Mouse (Mus musculus) liver, adult 2 months (tissue): Measurements from ENCODE around the gene Slc47a1. TPM values are rescaled to one million over a fixed set of nuclear protein-coding genes. Genes with fewer than 3 reads are reported as not detected.

Experiments
- DNase-seq: peaks from one replicate; pipeline ENCODE4 v3.0.0-alpha.2; 2011; ENCODE audit warnings: low read depth, low spot score; ENCODE audit errors: extremely low read depth
- H3K27ac ChIP-seq: fragments of 200-500 bp; replicated peaks from 2 replicates; pipeline ENCODE4 v1.5.1; 2012; ENCODE audit warnings: low read depth, mild to moderate bottlenecking, control low read depth, inconsistent platforms, low read length; ENCODE audit not compliant: insufficient read depth
- H3K27me3 ChIP-seq: fragments of 200-500 bp; 2 replicates; pipeline ENCODE4 v1.6.1; 2012; ENCODE audit warnings: mild to moderate bottlenecking, moderate library complexity, low read length, inconsistent platforms; ENCODE audit not compliant: control insufficient read depth, insufficient read depth
- H3K36me3 ChIP-seq: fragments of 200-500 bp; 2 replicates; pipeline ENCODE4 v1.6.1; 2012; ENCODE audit warnings: low read length, inconsistent platforms; ENCODE audit not compliant: control insufficient read depth, insufficient read depth
- H3K4me1 ChIP-seq: fragments of 200-500 bp; 2 replicates; pipeline ENCODE4 v1.6.1; 2011; ENCODE audit warnings: low read length; ENCODE audit not compliant: control insufficient read depth, insufficient read depth
- H3K4me3 ChIP-seq: fragments of 200-500 bp; 2 replicates; pipeline ENCODE4 v1.5.1; 2011; ENCODE audit warnings: low read depth, mild to moderate bottlenecking, control low read depth, low read length, moderate library complexity; ENCODE audit not compliant: insufficient read depth
- H3K79me2 ChIP-seq: fragments of 200-500 bp; 2 replicates; pipeline ENCODE4 v1.6.1; 2012; ENCODE audit warnings: inconsistent platforms, mild to moderate bottlenecking, low read length, moderate library complexity; ENCODE audit not compliant: control insufficient read depth, insufficient read depth
- H3K9ac ChIP-seq: fragments of 200-500 bp; 2 replicates; pipeline ENCODE4 v1.6.1; 2012; ENCODE audit warnings: low read depth, mild to moderate bottlenecking, control low read depth, inconsistent platforms, low read length
- CTCF ChIP-seq: fragments of 200-500 bp; IDR thresholded peaks from 2 replicates; pipeline ENCODE4 v1.5.1; 2011; ENCODE audit warnings: low read depth, low read length, control low read depth
- POLR2A ChIP-seq: fragments of 200-500 bp; IDR thresholded peaks from 2 replicates; pipeline ENCODE4 v1.6.1; 2011; ENCODE audit warnings: low read length, control low read depth; ENCODE audit not compliant: insufficient read depth; ENCODE audit errors: extremely low read depth
- WGBS: fragments of 180-500 bp; shearing (Covaris S2); methylation state at CpG from one replicate; pipeline ENCODE4 v1.1.7; 2018; 5-methylcytosine and 5-hydroxymethylcytosine counted together
- polyA plus RNA-seq: library from polyadenylated mRNA; depleted of rRNA; stranded (reverse); fragments of >200 nt; gene quantifications from 2 replicates; pipeline ENCODE4 v1.2.3, GENCODE M21; 2012; rRNA removed
- total RNA-seq: library from RNA; depleted of rRNA; stranded (reverse); fragments of >200 nt; gene quantifications from 2 replicates; pipeline ENCODE4 v1.2.3, GENCODE M21; 2014; rRNA removed

Slc47a1 gene
- total and polyA plus RNA-seq, 2 experiments = 151 to 169 TPM

- peaks cover 3% of the 10 kb centered on the region; the same call in 1 of the 2 replicates for H3K27me3 ChIP-seq
- no peak overlapping the region for H3K9ac ChIP-seq
- no peaks in the 10 kb centered on the region for H3K79me2 ChIP-seq
- H3K36me3 ChIP-seq = no peaks in the 10 kb centered on the region
- H3K4me1 ChIP-seq = no peaks in the 10 kb centered on the region
- peak; percentile 61 for DNase-seq
- no peak overlapping the region for H3K4me3 ChIP-seq
- 31% methylated on average over 2 of the region's 2 CpGs for WGBS
- TF ChIP-seq CTCF (no peak), POLR2A (no peak)
- no peak overlapping the region for H3K27ac ChIP-seq
These were observed 80.2 kb downstream of the Slc47a1 start for GRCm38 (mm10) chr11:61297901-61298300.

GRCm38 (mm10) chr11:61297326-61297725 is 80.8 kb downstream of the Slc47a1 start:
- no peak overlapping the region for H3K27ac ChIP-seq
- WGBS = 92% methylated on average over 2 of the region's 2 CpGs
- no peak overlapping the region for H3K9ac ChIP-seq
- H3K4me1 ChIP-seq = no peaks in the 10 kb centered on the region
- DNase-seq = no peak
- H3K36me3 ChIP-seq = no peaks in the 10 kb centered on the region
- no peak overlapping the region for H3K4me3 ChIP-seq
- H3K79me2 ChIP-seq = no peaks in the 10 kb centered on the region
- TF ChIP-seq CTCF (no peak), POLR2A (no peak)
- H3K27me3 ChIP-seq = peaks cover 3% of the 10 kb centered on the region; the same call in 1 of the 2 replicates

GRCm38 (mm10) chr11:61296556-61296955 is 81.6 kb downstream of the Slc47a1 start:
- Histone ChIP-seq H3K4me3 (no peak overlapping the region), H3K27ac (no peak overlapping the region), H3K36me3 (no peaks in the 10 kb centered on the region), H3K27me3 (peaks cover 3% of the 10 kb centered on the region; the same call in 1 of the 2 replicates), H3K79me2 (no peaks in the 10 kb centered on the region), H3K4me1 (no peaks in the 10 kb centered on the region), H3K9ac (no peak overlapping the region)
- TF ChIP-seq CTCF = no peak
- no peak for TF ChIP-seq POLR2A
- no peak for DNase-seq
- 94% methylated on average over 1 of the region's 1 CpGs for WGBS

GRCm38 (mm10) chr11:61295556-61295955 is 82.6 kb downstream of the Slc47a1 start:
- Histone ChIP-seq H3K27me3 (peaks cover 3% of the 10 kb centered on the region; the same call in 1 of the 2 replicates), H3K4me1 (no peaks in the 10 kb centered on the region), H3K79me2 (no peaks in the 10 kb centered on the region), H3K36me3 (no peaks in the 10 kb centered on the region), H3K9ac (no peak overlapping the region), H3K4me3 (no peak overlapping the region), H3K27ac (no peak overlapping the region)
- TF ChIP-seq CTCF (no peak), POLR2A (no peak)
- DNase-seq = no peak
- 91% methylated on average over 2 of the region's 2 CpGs for WGBS

GRCm38 (mm10) chr11:61294431-61294830 is 83.7 kb downstream of the Slc47a1 start:
- Histone ChIP-seq H3K9ac (no peak overlapping the region), H3K27ac (no peak overlapping the region), H3K36me3 (no peaks in the 10 kb centered on the region), H3K79me2 (no peaks in the 10 kb centered on the region), H3K4me1 (no peaks in the 10 kb centered on the region), H3K27me3 (peaks cover 3% of the 10 kb centered on the region; the same call in 1 of the 2 replicates), H3K4me3 (no peak overlapping the region)
- no peak for TF ChIP-seq CTCF
- TF ChIP-seq POLR2A = no peak
- no peak for DNase-seq
- 77% methylated on average over 3 of the region's 3 CpGs for WGBS

Other genes starting within 250 kb of the Slc47a1 start
- gene Usp22, start 203.3 kb downstream of the Slc47a1 start, total RNA-seq = 13.6 and 17.0 TPM in 2 replicates
- 14.9 and 15.7 TPM in 2 replicates for gene Usp22, start 203.3 kb downstream of the Slc47a1 start, polyA plus RNA-seq
- gene Aldh3a1, start 170.8 kb downstream of the Slc47a1 start, total RNA-seq = 0.20 TPM in 1 of 2 replicates, not detected in the other
- 0.05 TPM in 1 of 2 replicates, not detected in the other for gene Aldh3a1, start 170.8 kb downstream of the Slc47a1 start, polyA plus RNA-seq
- 229 and 294 TPM in 2 replicates for gene Aldh3a2, start 110.9 kb downstream of the Slc47a1 start, total RNA-seq
- 251 and 399 TPM in 2 replicates for gene Aldh3a2, start 110.9 kb downstream of the Slc47a1 start, polyA plus RNA-seq
- gene Slc47a2, start 35.5 kb downstream of the Slc47a1 start, total RNA-seq = not detected in 2 replicates
- gene Slc47a2, start 35.5 kb downstream of the Slc47a1 start, polyA plus RNA-seq = not detected in 2 replicates
- gene Rnf112, start 75.8 kb upstream of the Slc47a1 start, total RNA-seq = not detected in 2 replicates
- not detected in 2 replicates for gene Rnf112, start 75.8 kb upstream of the Slc47a1 start, polyA plus RNA-seq
- gene Mfap4, start 107.1 kb upstream of the Slc47a1 start, total RNA-seq = 0.28 and 0.81 TPM in 2 replicates
- 4.2 and 6.5 TPM in 2 replicates for gene Mfap4, start 107.1 kb upstream of the Slc47a1 start, polyA plus RNA-seq
- gene Mapk7, start 116.1 kb upstream of the Slc47a1 start, total RNA-seq = 1.2 and 1.4 TPM in 2 replicates
- gene Mapk7, start 116.1 kb upstream of the Slc47a1 start, polyA plus RNA-seq = 1.7 and 4.7 TPM in 2 replicates
- gene B9d1, start 126.8 kb upstream of the Slc47a1 start, total RNA-seq = 1.1 and 1.7 TPM in 2 replicates
- 1.7 and 2.2 TPM in 2 replicates for gene B9d1, start 126.8 kb upstream of the Slc47a1 start, polyA plus RNA-seq
- gene Epn2, start 201.3 kb upstream of the Slc47a1 start, total RNA-seq = 5.7 and 6.1 TPM in 2 replicates
- 3.2 and 4.5 TPM in 2 replicates for gene Epn2, start 201.3 kb upstream of the Slc47a1 start, polyA plus RNA-seq